Mouse (Mus musculus): ENCODE results near the gene Sorl1.

Gene Sorl1

GRCm38 (mm10) chr9:41929986-41930385 is 194.1 kb downstream of the Sorl1 start:
- no peak for DNase-seq (ENCODE audit: low read depth in 2 of 2, low spot score in 2 of 2)

- DNase-seq (ENCODE audit: low read depth in 2 of 2, low spot score in 2 of 2): no peak
These were observed 198.4 kb downstream of the Sorl1 start for GRCm38 (mm10) chr9:41925721-41926120.

- DNase-seq (ENCODE audit: low read depth in 2 of 2, low spot score in 2 of 2): no peak
These were observed 200.0 kb downstream of the Sorl1 start for GRCm38 (mm10) chr9:41924140-41924539.

- no peak for DNase-seq (ENCODE audit: low read depth in 2 of 2, low spot score in 2 of 2)
These were observed 201.7 kb downstream of the Sorl1 start for GRCm38 (mm10) chr9:41922416-41922815.

GRCm38 (mm10) chr9:41918657-41919380 is 205.3 kb downstream of the Sorl1 start:
- DNase-seq (ENCODE audit: low read depth in 2 of 2, low spot score in 2 of 2): no peak

GRCm38 (mm10) chr9:41918155-41918554 is 205.9 kb downstream of the Sorl1 start:
- DNase-seq (ENCODE audit: low read depth in 2 of 2, low spot score in 2 of 2): no peak

GRCm38 (mm10) chr9:41915571-41915970 is 208.5 kb downstream of the Sorl1 start:
- DNase-seq (ENCODE audit: low read depth in 2 of 2, low spot score in 2 of 2): no peak
